Mouse (Mus musculus): ENCODE data around the gene Chil1. TPM values are rescaled to one million over a fixed set of nuclear protein-coding genes. Genes with fewer than 3 reads are reported as not detected.

Gene Chil1
- polyA plus RNA-seq, 1 experiment from 2014 or later = 2.5 TPM

DNA sequence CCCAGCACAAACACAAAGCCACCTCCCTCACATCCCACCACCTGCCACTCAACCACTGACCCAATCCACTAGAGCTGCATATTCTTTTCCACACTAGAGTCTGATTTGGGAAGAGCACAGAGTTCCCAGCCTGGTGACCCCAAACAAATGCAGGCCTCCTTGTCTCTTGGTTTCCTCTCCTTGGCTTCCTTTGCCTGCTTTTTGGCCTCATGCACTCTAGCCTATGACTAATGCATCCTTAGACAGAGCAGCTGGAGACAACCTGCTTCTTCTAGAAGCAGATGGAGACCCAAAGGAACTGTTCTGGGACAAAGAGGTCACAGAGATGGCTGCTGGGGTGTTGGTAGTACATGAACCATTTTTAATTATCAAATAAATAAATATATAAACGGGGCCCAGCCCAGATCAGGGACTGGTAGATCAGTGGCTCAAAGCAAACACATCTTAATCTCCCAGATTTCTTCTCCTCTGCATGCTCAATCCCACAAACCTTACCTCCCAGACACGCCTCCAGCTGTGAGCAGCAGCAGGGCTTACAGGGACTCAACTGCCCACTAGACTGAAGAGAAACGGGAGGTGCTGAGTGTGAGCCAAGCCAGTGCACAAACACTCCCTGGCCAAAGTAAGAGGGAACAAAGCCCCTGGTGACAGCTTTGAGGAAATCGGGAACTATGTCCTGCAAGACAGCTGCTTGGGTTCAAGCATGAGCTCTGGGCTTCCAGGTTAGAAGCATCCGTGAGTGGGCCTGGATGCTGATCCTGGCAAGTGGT lies 48.0 kb downstream of the Chil1 start:
- no peak for ATAC-seq (ENCODE audit: low FRiP score)
- H3K9me3 ChIP-seq = no peaks in the 10 kb centered on the region
- H3K4me2 ChIP-seq = no peak overlapping the region
- no peaks in the 10 kb centered on the region for H3K36me3 ChIP-seq (replicated peaks)
- peaks cover 32% of the 10 kb centered on the region for H3K27me3 ChIP-seq
- H3K4me3 ChIP-seq (replicated peaks) = no peak overlapping the region
- no peak overlapping the region for H3K9ac ChIP-seq
- H3K27ac ChIP-seq = no peak overlapping the region
- 67% methylated on average over 5 of the region's 5 CpGs for WGBS
- peaks cover 23% of the 10 kb centered on the region for H3K4me1 ChIP-seq

GRCm38 (mm10) chr1:134230638-134231228 lies 48.8 kb downstream of the Chil1 start:
- 87% methylated on average over 10 of the region's 10 CpGs for WGBS

GRCm38 (mm10) chr1:134231270-134231669 lies 49.3 kb downstream of the Chil1 start:
- ATAC-seq (ENCODE audit: low FRiP score) = no peak
- H3K27me3 ChIP-seq = peaks cover 44% of the 10 kb centered on the region

More at GRCm38 (mm10) chr1:134230638-134231228, 48.8 kb downstream of the Chil1 start:
- no peaks in the 10 kb centered on the region for H3K9me3 ChIP-seq
- no peak overlapping the region for H3K27ac ChIP-seq
- no peak for ATAC-seq (ENCODE audit: low FRiP score)
- H3K4me2 ChIP-seq = no peak overlapping the region
- H3K4me1 ChIP-seq = peaks cover 31% of the 10 kb centered on the region
- H3K4me3 ChIP-seq (replicated peaks) = no peak overlapping the region
- H3K36me3 ChIP-seq (replicated peaks) = no peaks in the 10 kb centered on the region
- no peak overlapping the region for H3K9ac ChIP-seq
- H3K27me3 ChIP-seq = peaks cover 39% of the 10 kb centered on the region

GRCm38 (mm10) chr1:134231681-134232080 lies 49.7 kb downstream of the Chil1 start:
- H3K4me1 ChIP-seq = peaks cover 32% of the 10 kb centered on the region
- no peak overlapping the region for H3K4me3 ChIP-seq (replicated peaks)
- no peak overlapping the region for H3K9ac ChIP-seq
- no peaks in the 10 kb centered on the region for H3K36me3 ChIP-seq (replicated peaks)
- H3K27ac ChIP-seq = no peak overlapping the region
- no peaks in the 10 kb centered on the region for H3K9me3 ChIP-seq
- no peak for ATAC-seq (ENCODE audit: low FRiP score)
- H3K27me3 ChIP-seq = peaks cover 48% of the 10 kb centered on the region
- H3K4me2 ChIP-seq = no peak overlapping the region
- 88% methylated on average over 3 of the region's 3 CpGs for WGBS

More at GRCm38 (mm10) chr1:134231270-134231669, 49.3 kb downstream of the Chil1 start:
- peaks cover 32% of the 10 kb centered on the region for H3K4me1 ChIP-seq
- no peak overlapping the region for H3K4me3 ChIP-seq (replicated peaks)
- no peaks in the 10 kb centered on the region for H3K36me3 ChIP-seq (replicated peaks)
- H3K27ac ChIP-seq = no peak overlapping the region
- no peak overlapping the region for H3K4me2 ChIP-seq
- 75% methylated on average over 3 of the region's 3 CpGs for WGBS
- H3K9me3 ChIP-seq = no peaks in the 10 kb centered on the region
- no peak overlapping the region for H3K9ac ChIP-seq

GRCm38 (mm10) chr1:134232326-134232725 lies 50.4 kb downstream of the Chil1 start:
- 77% methylated on average over 8 of the region's 8 CpGs for WGBS
- ATAC-seq (ENCODE audit: low FRiP score) = no peak

DNA sequence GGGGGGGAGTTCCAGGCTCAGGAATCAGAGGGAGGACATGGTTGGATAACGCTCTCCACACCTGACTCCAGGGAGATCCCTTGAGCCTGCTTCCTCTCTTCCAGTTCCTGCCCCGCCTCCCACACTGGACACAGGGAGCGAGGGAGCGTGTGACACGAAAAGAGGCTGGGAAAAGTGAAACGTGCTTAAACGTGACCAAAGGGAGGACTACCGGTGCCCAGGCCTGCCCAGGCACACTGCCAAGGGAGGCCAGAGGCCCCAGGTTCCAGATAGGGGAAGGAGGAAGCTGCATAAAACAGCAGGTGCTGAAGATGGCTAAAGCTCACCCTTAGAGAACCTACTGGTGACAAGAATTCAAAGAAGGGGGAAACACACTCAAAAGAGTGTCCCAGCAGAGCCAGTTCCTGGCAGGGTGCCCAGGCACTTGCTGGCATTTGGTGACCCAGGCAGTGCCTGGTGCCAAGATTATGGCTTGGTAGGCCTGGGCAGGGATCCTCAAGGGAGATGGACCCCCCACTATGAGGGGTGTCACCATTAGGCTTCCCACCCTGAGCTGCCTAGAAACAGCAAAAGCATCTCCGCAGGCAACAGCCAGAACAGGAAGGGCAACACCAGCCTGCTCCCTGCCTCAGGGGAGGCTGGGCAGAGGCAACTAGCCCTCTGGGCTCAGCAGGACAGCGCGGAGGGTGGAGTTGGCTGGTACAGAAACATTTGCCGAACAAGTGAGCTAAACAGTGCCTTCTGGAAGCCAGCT lies 51.0 kb downstream of the Chil1 start:
- H3K36me3 ChIP-seq (replicated peaks) = no peaks in the 10 kb centered on the region
- no peak for ATAC-seq (ENCODE audit: low FRiP score)
- H3K27me3 ChIP-seq = peaks cover 57% of the 10 kb centered on the region
- WGBS = 59% methylated on average over 12 of the region's 12 CpGs
- 0 out of 2 replicates have a peak overlapping the region, but pooled peaks have one; percentile 25 for H3K27ac ChIP-seq
- peaks cover 32% of the 10 kb centered on the region for H3K4me1 ChIP-seq
- H3K4me2 ChIP-seq = no peak overlapping the region
- no peak overlapping the region for H3K9ac ChIP-seq
- no peak overlapping the region for H3K4me3 ChIP-seq (replicated peaks)
- no peaks in the 10 kb centered on the region for H3K9me3 ChIP-seq

More at GRCm38 (mm10) chr1:134232326-134232725, 50.4 kb downstream of the Chil1 start:
- no peaks in the 10 kb centered on the region for H3K36me3 ChIP-seq (replicated peaks)
- peaks cover 32% of the 10 kb centered on the region for H3K4me1 ChIP-seq
- H3K4me3 ChIP-seq (replicated peaks) = no peak overlapping the region
- peaks cover 54% of the 10 kb centered on the region for H3K27me3 ChIP-seq
- no peak overlapping the region for H3K4me2 ChIP-seq
- no peak overlapping the region for H3K27ac ChIP-seq
- no peak overlapping the region for H3K9ac ChIP-seq
- H3K9me3 ChIP-seq = no peaks in the 10 kb centered on the region

- H3K27ac ChIP-seq = no peak overlapping the region
- no peaks in the 10 kb centered on the region for H3K9me3 ChIP-seq
- H3K9ac ChIP-seq = no peak overlapping the region
- H3K4me3 ChIP-seq (replicated peaks) = no peak overlapping the region
- no peak for ATAC-seq (ENCODE audit: low FRiP score)
- WGBS = 48% methylated on average over 19 of the region's 19 CpGs
- H3K27me3 ChIP-seq = peaks cover 57% of the 10 kb centered on the region
- no peaks in the 10 kb centered on the region for H3K36me3 ChIP-seq (replicated peaks)
- peak overlapping the region; percentile 82; the same call in 1 of the 2 replicates for H3K4me2 ChIP-seq
- H3K4me1 ChIP-seq = peaks cover 32% of the 10 kb centered on the region
These were observed 51.9 kb downstream of the Chil1 start for GRCm38 (mm10) chr1:134233681-134234454.

DNA sequence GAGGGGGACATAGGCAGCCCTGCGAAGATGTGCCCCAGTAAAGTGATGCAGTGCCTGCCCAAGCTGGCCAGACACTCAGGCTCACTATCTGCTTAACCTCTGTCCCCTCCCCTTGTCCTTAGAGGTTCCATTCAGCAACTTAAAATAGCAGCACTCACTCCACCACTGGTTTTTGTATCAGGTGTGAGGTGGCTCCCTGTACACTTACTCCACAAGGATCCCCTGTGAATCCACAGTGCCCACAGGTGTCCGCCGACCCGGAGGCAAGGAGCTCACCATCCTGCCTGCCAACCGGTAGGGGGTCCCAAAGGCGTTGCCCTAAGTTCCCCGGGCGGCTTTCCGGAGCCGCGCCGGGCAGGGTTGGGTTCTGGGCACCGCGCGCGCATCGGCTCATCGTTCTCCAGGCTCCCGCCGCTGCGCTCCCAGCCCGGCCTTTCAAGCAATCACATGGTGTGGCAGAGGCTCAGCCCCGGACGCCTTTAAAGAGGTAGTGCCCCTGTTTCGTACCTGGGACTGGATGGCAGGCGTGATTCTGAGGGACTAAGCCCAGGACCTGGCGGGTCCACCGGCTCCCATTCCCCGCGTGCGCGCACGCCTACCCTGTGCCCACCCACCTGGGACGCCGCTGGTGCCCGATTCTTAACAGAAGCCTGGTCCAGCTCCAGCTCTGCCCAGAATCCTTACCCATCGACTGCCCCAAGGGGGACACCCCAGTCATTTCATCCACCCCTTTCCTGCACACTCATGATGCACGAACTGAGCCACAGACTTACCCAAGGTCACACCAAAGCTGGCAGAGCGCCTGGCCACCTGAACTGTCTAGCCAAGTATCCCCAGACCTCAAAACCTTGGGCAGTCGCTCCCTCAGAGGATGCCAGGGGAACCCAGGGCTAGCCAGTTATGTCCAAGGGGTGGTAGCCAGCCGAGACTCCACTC lies 52.7 kb downstream of the Chil1 start:
- H3K27ac ChIP-seq = no peak overlapping the region
- H3K4me1 ChIP-seq = peaks cover 32% of the 10 kb centered on the region
- H3K27me3 ChIP-seq = peaks cover 57% of the 10 kb centered on the region
- ATAC-seq (ENCODE audit: low FRiP score) = peak; percentile 57
- H3K36me3 ChIP-seq (replicated peaks) = no peaks in the 10 kb centered on the region
- H3K9me3 ChIP-seq = no peaks in the 10 kb centered on the region
- H3K4me2 ChIP-seq = peak overlapping the region; percentile 82
- peak overlapping the region; percentile 44 for H3K4me3 ChIP-seq (replicated peaks)
- 1% methylated on average over 41 of the region's 41 CpGs for WGBS
- H3K9ac ChIP-seq = peak overlapping the region; percentile 44

DNA sequence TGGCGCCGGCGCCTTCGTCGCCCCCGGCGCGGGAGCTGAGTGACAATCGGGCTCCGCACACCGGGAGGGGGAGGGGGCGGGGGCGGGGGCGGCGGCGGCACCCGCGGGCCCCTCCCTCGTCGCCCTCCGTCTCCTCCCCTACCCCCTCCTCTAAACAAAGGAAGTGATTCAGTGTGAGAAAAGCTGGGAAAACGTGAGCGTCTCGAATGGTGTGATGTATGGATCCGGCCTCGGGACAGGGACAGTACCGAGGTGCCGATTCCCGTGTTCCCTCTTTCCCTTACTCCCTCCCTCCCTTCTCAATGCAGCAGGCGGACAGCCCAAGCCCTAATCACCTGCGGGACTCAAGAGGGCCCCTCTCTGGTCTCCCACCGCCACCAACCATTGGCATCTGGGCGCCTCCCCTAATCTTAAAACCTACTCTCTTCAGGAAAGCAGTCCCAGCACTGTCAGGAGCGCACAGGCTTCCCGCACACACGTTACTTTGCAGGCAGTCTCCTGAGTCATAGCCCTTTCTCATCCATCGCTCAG lies 53.5 kb downstream of the Chil1 start, which contains the start of gene Adora1:
TSS of gene Adora1 (minus strand) at position 41 of the 531 bp plus-strand sequence.
- no peak within 1 kb of the TSS for H3K27ac ChIP-seq
- WGBS = 1% methylated on average over 30 of the region's 37 CpGs
- no peaks in the 10 kb centered on the region for H3K36me3 ChIP-seq (replicated peaks)
- peak within 1 kb of the TSS; percentile 44 for H3K4me3 ChIP-seq (replicated peaks)
- peak within 1 kb of the TSS; percentile 82 for H3K4me2 ChIP-seq
- peak within 1 kb of the TSS; percentile 44 for H3K9ac ChIP-seq
- peak; percentile 65 for ATAC-seq (ENCODE audit: low FRiP score)
- peaks cover 32% of the 10 kb centered on the region for H3K4me1 ChIP-seq
- peaks cover 57% of the 10 kb centered on the region for H3K27me3 ChIP-seq
- H3K9me3 ChIP-seq = no peaks in the 10 kb centered on the region

GRCm38 (mm10) chr1:134236142-134236541 lies 54.2 kb downstream of the Chil1 start:
- no peak for ATAC-seq (ENCODE audit: low FRiP score)
- Histone ChIP-seq H3K9ac (0 out of 2 replicates have a peak overlapping the region, but pooled peaks have one; percentile 44), H3K4me1 (peaks cover 32% of the 10 kb centered on the region), H3K36me3 (replicated peaks) (no peaks in the 10 kb centered on the region), H3K4me3 (replicated peaks) (no peak overlapping the region), H3K9me3 (no peaks in the 10 kb centered on the region), H3K27ac (no peak overlapping the region), H3K27me3 (peaks cover 56% of the 10 kb centered on the region), H3K4me2 (peak overlapping the region; percentile 82; the same call in 1 of the 2 replicates)
- WGBS = 25% methylated on average over 3 of the region's 3 CpGs

DNA sequence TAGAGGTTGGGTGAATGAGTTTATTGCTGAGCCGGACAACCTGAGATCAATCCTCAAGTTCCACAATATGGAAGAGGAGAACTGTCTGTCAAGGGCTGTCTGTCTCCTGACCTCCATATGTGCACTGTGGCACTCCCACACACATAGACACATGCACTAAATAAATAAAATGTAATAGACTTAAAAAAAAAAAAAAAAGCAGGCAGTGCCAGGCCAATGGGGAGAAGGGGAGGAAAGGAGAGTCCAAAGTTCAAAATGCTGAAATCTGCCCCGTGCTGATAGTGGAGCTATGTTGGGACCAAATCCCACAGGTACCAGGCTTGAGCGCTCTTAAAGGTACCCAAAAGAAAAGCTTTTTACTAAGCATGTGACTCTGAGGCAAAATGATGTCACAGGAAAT lies 55.5 kb downstream of the Chil1 start:
- peaks cover 51% of the 10 kb centered on the region for H3K27me3 ChIP-seq
- WGBS = 84% methylated on average over 3 of the region's 3 CpGs
- ATAC-seq (ENCODE audit: low FRiP score) = no peak

More for the DNA sequence above, 55.5 kb downstream of the Chil1 start:
- Histone ChIP-seq H3K4me1 (peaks cover 29% of the 10 kb centered on the region), H3K4me3 (replicated peaks) (no peak overlapping the region), H3K36me3 (replicated peaks) (no peaks in the 10 kb centered on the region), H3K4me2 (no peak overlapping the region), H3K27ac (no peak overlapping the region), H3K9me3 (no peaks in the 10 kb centered on the region), H3K9ac (no peak overlapping the region)
